Mouse (Mus musculus): ENCODE data around the gene Nxpe2. TPM values are rescaled to one million over a fixed set of nuclear protein-coding genes. Genes with fewer than 3 reads are reported as not detected.

The Nxpe2 gene
- 0.37 TPM for polyA plus RNA-seq (2017; shearing (Covaris generic))

DNA sequence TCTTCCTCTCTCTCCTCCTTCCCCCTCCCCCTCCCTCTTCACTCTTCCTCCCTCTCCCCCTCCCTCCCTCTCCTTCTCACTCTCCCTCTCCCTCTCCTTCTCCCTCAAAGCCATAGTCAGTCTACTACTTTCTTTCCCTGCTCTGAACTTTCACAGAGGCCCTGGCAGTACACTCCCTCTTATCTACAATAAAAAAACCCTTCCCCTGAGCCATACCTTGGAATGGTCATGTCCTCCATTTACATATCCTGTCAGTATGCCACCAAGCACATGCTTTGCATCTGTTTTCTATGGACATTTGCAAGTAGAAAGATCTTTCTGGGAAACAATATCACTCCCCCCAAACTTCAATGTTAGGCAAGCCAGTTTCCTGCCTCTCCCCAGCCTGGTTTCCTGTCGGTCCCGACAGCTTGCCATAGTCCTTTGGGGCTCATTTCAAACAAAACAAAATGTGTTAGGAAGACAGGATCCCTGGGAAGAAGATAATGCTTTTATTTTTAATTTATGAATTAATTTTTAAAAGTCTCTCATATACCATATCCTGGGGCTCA, at the start of gene Nxpe2:
Nxpe2 (minus strand) TSS at position 307 of the 551 bp plus-strand sequence.

Other genes with a start within 250 kb of the Nxpe2 start
- not detected for gene Nxpe4, start 191.4 kb downstream of the Nxpe2 start, polyA plus RNA-seq (2017; shearing (Covaris generic))
- 174 TPM for gene Rexo2, start 127.2 kb upstream of the Nxpe2 start, polyA plus RNA-seq (2017; shearing (Covaris generic))
- gene Rbm7, start 141.8 kb upstream of the Nxpe2 start, polyA plus RNA-seq (2017; shearing (Covaris generic)) = 267 TPM
- 15.1 TPM for gene Gm5617, start 142.0 kb upstream of the Nxpe2 start, polyA plus RNA-seq (2017; shearing (Covaris generic))